Mouse (Mus musculus): Measurements from ENCODE around the gene Rxylt1. TPM values are rescaled to one million over a fixed set of nuclear protein-coding genes. Genes with fewer than 3 reads are reported as not detected.

Rxylt1 gene
- total RNA-seq, 2 experiments from 2014 or later, result 52.2 to 54.0 TPM

GRCm38 (mm10) chr10:122044926-122045325 is 52.2 kb downstream of the Rxylt1 start:
- no peak for DNase-seq

DNA sequence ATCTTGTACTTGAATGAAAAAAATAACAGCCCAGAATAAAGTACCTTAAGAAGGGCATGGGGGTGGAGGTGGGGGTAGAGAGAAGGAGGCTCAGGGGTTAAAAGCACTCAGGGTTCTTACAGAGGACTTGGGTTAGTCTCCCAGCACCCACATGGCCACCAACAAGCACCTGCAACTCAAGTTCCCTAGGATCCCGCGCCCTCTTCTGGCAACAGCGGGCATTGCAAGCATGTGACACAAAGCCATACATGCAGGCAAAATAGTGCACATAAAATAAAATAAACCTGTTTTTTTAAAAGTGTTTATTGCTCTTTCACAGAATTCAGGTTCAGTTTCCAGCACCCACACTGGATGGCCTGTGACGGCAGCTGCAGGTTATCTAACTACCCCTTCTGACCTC is 56.8 kb downstream of the Rxylt1 start:
- no peak for DNase-seq

- no peak for DNase-seq
These were observed 57.6 kb downstream of the Rxylt1 start for GRCm38 (mm10) chr10:122039566-122039965.

DNA sequence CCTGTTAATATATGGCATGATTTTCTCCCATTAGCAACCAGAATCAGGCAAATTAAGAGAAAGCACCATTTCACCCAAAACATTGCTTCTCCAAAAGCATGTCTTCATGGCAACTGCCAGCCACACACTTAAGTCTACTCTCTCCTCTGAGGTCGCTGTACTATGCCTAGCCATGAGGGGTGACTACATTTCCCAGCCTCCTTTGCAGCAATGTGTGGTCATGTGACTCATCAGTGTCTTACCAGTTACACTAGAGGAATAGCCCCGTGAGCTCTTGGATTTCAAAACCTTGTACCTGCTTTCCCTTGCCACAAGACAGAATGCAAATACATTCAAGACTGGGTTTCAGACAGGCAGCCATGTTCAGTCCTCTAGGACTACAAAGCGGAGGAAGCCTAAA is 58.6 kb downstream of the Rxylt1 start:
- no peak for DNase-seq

DNA sequence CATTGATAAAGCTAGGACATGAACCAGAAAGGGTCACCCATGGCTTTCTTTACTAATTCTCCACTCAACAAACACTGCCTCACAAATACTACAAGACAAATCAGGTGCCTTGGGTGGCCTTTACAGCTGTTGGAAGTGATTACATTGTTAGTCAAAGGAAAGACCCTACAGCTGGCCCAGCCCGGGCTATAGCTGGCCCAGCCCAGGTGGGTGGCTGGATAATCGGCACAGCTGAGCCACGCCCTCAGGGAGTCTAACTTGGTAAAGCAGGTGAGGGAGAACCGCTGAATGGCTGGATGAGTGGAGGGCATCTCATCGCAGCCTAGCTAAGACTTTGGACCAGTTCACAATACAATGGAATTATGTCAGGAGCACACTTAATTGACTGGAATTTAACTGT is 63.9 kb downstream of the Rxylt1 start:
- DNase-seq, result no peak

GRCm38 (mm10) chr10:122030420-122030819 is 66.8 kb downstream of the Rxylt1 start:
- no peak for DNase-seq

DNA sequence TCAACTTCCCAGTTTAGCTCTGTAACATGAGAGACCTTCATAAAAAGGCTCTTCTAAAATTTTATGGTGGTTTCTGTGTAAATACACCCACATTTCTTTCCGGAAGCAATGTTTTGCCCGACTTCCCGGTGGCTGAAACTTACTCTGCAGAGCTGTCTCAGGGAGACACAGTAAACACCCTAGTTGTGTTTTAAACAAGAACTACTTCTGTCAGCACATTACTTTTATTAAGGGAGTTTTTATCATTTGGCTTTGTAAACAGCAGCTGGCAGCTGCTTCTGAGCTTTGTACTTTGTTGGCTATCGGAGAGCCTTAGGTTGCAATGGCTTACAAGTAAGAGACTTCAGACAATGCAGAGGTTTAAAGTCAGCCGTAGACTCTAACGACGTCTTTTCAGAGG is 67.4 kb downstream of the Rxylt1 start:
- no peak for DNase-seq

Other genes starting within 250 kb of the Rxylt1 start
- gene Srgap1, start 50.1 kb downstream of the Rxylt1 start, total RNA-seq (2021), result 1 to 10 TPM; 3.6 to 7.3 TPM

Data from adrenal gland, postnatal 10 days (tissue).